Mouse (Mus musculus) limb, embryonic 14.5 days (tissue): Measurements from ENCODE around the gene Plac9a. TPM values are rescaled to one million over a fixed set of nuclear protein-coding genes. Genes with fewer than 3 reads are reported as not detected.
A peak's percentile ranks its signal among the peaks of the same experiment; 100 is the strongest.
"Not testable (repeated sequence)": the region's sequence is repeated elsewhere in the genome, so short reads cannot be mapped to it uniquely, and the experiment has no call there.

ENCODE experiments used
- ATAC-seq: fragments of 200-750 bp; cut with Nextera tagmentation; 2 replicates; pipeline ENCODE4 v1.8.0; 2017; ENCODE audit warnings: low read depth, moderate number of reproducible peaks, moderate TSS enrichment; ENCODE audit not compliant: low FRiP score
- DNase-seq: peaks from one replicate; pipeline ENCODE4 v3.0.0-alpha.2; 2015; ENCODE audit warnings: low spot score
- H3K27ac ChIP-seq: fragments of 300-500 bp; sonication (generic); replicated peaks from 2 replicates; pipeline ENCODE4 v1.5.1; 2014; ENCODE audit warnings: low read depth, mild to moderate bottlenecking, low read length, moderate library complexity, mixed read lengths
- H3K27me3 ChIP-seq: fragments of 300-500 bp; sonication (generic); 2 replicates; pipeline ENCODE4 v1.6.1; 2014; ENCODE audit warnings: low read length, mixed read lengths; ENCODE audit not compliant: control insufficient read depth, insufficient read depth
- H3K36me3 ChIP-seq: fragments of 300-500 bp; sonication (generic); 2 replicates; pipeline ENCODE4 v1.6.1; 2014; ENCODE audit warnings: mild to moderate bottlenecking, low read length, moderate library complexity, mixed read lengths; ENCODE audit not compliant: control insufficient read depth, insufficient read depth
- H3K4me1 ChIP-seq: fragments of 300-500 bp; sonication (generic); 2 replicates; pipeline ENCODE4 v1.6.1; 2014; ENCODE audit warnings: antibody characterized with exemption, low read length, mixed read lengths; ENCODE audit not compliant: control insufficient read depth, insufficient read depth
- H3K4me2 ChIP-seq: fragments of 300-500 bp; sonication (generic); replicated peaks from 2 replicates; pipeline ENCODE4 v1.6.1; 2014; ENCODE audit warnings: low read depth, mild to moderate bottlenecking, low read length, moderate library complexity; ENCODE audit not compliant: severe bottlenecking
- H3K4me3 ChIP-seq: fragments of 300-500 bp; sonication (generic); replicated peaks from 2 replicates; pipeline ENCODE4 v1.5.1; 2014; ENCODE audit warnings: low read length
- H3K9ac ChIP-seq: fragments of 300-500 bp; sonication (generic); 2 replicates; pipeline ENCODE4 v1.6.1; 2014; ENCODE audit warnings: mild to moderate bottlenecking, low read depth, low read length, moderate library complexity; ENCODE audit not compliant: severe bottlenecking
- H3K9me3 ChIP-seq: fragments of 300-500 bp; sonication (generic); 2 replicates; pipeline ENCODE4 v1.6.1; 2016; ENCODE audit warnings: low read length; ENCODE audit not compliant: control insufficient read depth
- WGBS: fragments of 180-500 bp; shearing (Covaris S2); extraction: QIAGEN DNeasy Blood & Tissue Kit; methylation state at CpG from one replicate; pipeline ENCODE4 v1.1.7; 2014; 5-methylcytosine and 5-hydroxymethylcytosine counted together
- polyA plus RNA-seq, 2 experiments: library from polyadenylated mRNA; depleted of rRNA in 1 of 2; stranded (reverse) in 1 of 2; unstranded in 1 of 2; fragments of >200 nt; fragmentation: Nextera tagmentation in 1 of 2; extraction: Ambion mirVana in 1 of 2; gene quantifications; 2 replicates each; pipeline versions ENCODE4 v1.2.1 to v1.2.3; 2012 to 2014

Plac9a gene
- polyA plus RNA-seq, 2 experiments, result 0.54 to 0.56 TPM

DNA sequence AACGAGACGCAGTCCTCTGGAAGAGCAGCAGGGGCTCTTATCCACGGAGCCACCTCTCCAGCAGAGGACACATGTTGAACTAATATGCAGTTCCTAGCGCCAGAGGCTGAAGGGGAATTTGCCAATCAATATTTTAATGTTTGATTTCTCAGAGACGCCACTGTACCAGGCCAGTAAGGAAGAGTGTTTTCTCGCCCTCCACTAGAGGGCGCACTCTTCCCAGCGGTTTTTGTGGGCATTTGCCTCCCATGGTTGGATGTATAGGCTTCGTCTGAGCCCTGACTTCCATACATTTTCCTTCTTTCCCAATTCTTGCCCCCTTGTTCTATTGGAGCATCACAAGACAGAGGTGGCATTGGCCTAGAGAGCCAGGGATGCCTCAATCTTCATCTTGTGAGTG lies 4.4 kb upstream of the Plac9a start:
- no CpG with 5 or more reads among the region's 9 CpGs for WGBS
- H3K4me3 ChIP-seq, H3K4me2 ChIP-seq, H3K4me1 ChIP-seq, H3K27ac ChIP-seq, H3K9me3 ChIP-seq, ATAC-seq, DNase-seq, H3K9ac ChIP-seq, H3K27me3 ChIP-seq, H3K36me3 ChIP-seq: not testable (repeated sequence)

DNA sequence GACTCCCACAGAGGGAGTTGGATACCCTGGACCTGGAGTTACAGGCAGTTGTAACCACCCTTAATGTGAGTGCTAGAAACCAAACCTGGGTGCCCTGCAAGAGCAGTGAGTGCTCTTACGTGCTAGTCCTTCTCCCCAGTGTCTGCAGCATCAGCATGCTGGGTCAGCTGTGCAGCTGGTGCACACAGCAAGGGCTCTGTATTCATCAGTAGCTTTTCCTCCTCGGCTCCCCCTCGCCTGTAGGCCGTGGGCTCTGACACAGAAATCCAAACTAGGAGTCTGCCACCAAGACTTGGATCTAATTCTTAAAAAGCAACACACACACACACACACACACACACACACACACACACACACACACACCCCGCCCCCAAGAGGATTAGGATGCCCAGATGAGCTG lies 2.3 kb upstream of the Plac9a start:
- 71% methylated on average over 1 of the region's 5 CpGs for WGBS
- not testable (repeated sequence) for H3K27ac ChIP-seq, H3K36me3 ChIP-seq, H3K4me2 ChIP-seq, H3K9ac ChIP-seq, H3K4me3 ChIP-seq, ATAC-seq, H3K4me1 ChIP-seq, H3K9me3 ChIP-seq, H3K27me3 ChIP-seq, DNase-seq

DNA sequence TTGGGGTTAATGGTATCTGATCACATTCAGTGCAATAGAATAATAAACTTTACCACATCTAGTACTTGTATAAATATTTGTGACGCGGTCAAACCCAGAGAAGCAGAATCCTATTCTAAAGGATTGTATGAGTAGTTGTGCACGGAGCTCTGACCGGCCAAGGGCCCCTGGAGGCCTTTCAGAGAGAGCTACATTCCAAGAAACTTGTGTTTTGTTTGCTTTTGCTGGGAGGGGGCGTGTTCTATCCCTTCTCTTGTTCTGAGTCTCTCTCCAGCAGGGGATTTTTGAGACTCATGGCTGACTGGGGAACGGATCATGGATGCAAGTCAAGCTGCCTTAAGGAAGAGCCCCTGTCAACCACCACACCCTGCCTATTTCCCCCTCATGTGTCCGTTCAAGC lies 7.2 kb downstream of the Plac9a start:
- H3K9ac ChIP-seq, H3K27me3 ChIP-seq, H3K4me3 ChIP-seq, H3K27ac ChIP-seq, H3K4me1 ChIP-seq, H3K36me3 ChIP-seq, H3K9me3 ChIP-seq, H3K4me2 ChIP-seq, DNase-seq, ATAC-seq: not testable (repeated sequence)
- no CpG with 5 or more reads among the region's 7 CpGs for WGBS

DNA sequence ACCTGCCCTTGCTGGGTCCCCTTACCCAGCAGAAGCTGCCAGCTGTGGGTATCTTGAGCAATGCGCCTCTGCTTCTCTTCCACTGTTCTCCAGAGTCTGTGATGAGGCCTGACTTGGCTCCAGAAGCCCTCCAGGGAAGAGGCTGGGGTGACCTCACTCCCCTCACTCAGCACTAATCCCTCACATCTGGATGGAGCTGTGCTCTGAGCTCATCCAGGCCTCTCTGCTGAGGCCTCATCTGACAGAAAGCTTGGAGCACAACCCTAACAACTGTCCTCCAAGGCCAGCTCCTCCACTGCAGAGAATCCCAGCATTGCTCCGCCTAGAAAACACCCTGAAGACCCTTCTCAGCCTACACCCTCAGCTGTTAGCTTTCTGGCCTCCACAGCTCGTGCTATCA lies 8.3 kb downstream of the Plac9a start:
- not testable (repeated sequence) for H3K27ac ChIP-seq, H3K36me3 ChIP-seq, H3K4me2 ChIP-seq, H3K4me3 ChIP-seq, H3K9ac ChIP-seq, H3K4me1 ChIP-seq, H3K9me3 ChIP-seq, H3K27me3 ChIP-seq, DNase-seq
- no CpG with 5 or more reads among the region's 3 CpGs for WGBS
- ATAC-seq, result peak; percentile 75

DNA sequence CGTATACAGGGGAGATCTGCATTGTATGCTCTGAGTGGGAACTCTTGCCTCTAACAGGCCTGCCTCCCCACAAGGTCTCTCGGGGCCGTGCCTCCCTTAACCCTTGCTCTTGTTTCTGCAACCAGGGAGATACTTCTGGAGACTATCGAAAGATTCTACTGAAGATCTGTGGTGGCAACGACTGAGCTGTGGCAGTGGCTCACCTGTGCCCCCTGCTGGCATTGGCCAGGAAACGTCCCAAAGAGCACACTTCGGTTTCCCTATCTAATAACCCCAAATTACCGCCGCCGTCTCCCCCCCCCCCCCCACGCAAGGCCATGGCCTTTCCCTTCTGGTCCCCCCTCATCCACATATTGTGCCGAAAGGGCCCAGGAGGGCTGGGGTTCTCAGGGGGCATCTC lies 17.0 kb downstream of the Plac9a start:
- ATAC-seq, H3K9me3 ChIP-seq, H3K4me3 ChIP-seq, H3K4me2 ChIP-seq, H3K4me1 ChIP-seq, H3K36me3 ChIP-seq, H3K27ac ChIP-seq, H3K9ac ChIP-seq, DNase-seq, H3K27me3 ChIP-seq: not testable (repeated sequence)
- no CpG with 5 or more reads among the region's 12 CpGs for WGBS

DNA sequence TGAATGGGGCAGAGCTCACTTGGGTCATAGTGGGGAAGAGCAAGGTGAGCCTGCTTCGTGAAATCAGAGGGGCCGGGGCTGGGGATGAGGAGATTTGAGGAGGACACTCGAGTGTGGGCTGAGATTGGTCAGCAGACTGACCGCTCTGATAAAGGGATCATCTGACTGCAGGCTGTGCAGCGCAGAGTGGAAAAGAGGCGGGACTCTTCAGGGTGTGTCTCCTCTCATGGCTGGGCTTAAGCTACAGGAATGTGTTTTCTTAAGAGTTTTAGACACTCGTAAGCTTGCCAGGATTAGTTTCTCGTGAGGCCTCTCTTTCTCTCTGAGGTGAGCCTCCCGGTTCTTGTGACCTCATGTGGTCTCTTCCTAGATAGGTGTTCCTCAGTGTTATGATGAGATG lies 21.1 kb downstream of the Plac9a start:
- not testable (repeated sequence) for H3K9ac ChIP-seq, DNase-seq, H3K36me3 ChIP-seq, H3K27me3 ChIP-seq, ATAC-seq, H3K27ac ChIP-seq, H3K4me3 ChIP-seq, H3K9me3 ChIP-seq, H3K4me1 ChIP-seq, H3K4me2 ChIP-seq
- no CpG with 5 or more reads among the region's 9 CpGs for WGBS

DNA sequence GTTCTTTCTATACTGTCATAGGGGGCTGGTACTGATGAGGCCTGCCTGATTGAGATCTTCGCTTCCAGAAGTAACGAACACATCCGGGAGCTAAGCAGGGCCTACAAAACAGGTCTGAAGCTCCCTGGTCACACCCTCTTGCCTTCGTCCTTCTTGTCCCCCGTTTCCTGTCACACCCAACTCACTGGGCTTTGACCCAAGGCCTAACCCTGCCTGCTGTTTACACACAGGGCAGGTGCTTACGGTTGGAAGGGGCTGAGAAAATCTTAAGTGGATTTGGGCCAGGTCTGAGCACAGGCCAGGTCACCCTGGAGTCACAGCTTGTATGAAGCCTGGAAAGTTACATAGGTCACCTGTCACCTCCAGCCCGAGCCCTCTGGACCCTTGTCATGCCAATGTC lies 26.3 kb downstream of the Plac9a start:
- H3K27me3 ChIP-seq, H3K9ac ChIP-seq, ATAC-seq, H3K4me3 ChIP-seq, H3K9me3 ChIP-seq, H3K4me2 ChIP-seq, H3K36me3 ChIP-seq, H3K27ac ChIP-seq, DNase-seq: not testable (repeated sequence)
- WGBS, result no CpG with 5 or more reads among the region's 7 CpGs
- peaks cover 13% of the 10 kb centered on the region; the same call in 1 of the 2 replicates for H3K4me1 ChIP-seq
